Mouse (Mus musculus) frontal cortex, postnatal 25 days (tissue): ENCODE data around the gene Bicc1.

ENCODE experiments used
- DNase-seq, 2 experiments: peaks; one replicate each; pipeline ENCODE4 v3.0.0; 2022; ENCODE audit warnings: low spot score in 2 of 2

Bicc1 gene

GRCm38 (mm10) chr10:71058070-71058469 lies 101.4 kb downstream of the Bicc1 start:
- DNase-seq, result no peak

GRCm38 (mm10) chr10:71052748-71053147 lies 106.8 kb downstream of the Bicc1 start:
- DNase-seq, result no peak

GRCm38 (mm10) chr10:71052208-71052607 lies 107.3 kb downstream of the Bicc1 start:
- DNase-seq, result no peak

GRCm38 (mm10) chr10:71050722-71051333 lies 108.7 kb downstream of the Bicc1 start:
- no peak for DNase-seq

- no peak for DNase-seq
Measured at GRCm38 (mm10) chr10:71049294-71049693, 110.2 kb downstream of the Bicc1 start.

- no peak for DNase-seq
Measured at GRCm38 (mm10) chr10:71044410-71044809, 115.1 kb downstream of the Bicc1 start.

- DNase-seq, result no peak
Measured at GRCm38 (mm10) chr10:71041874-71042273, 117.6 kb downstream of the Bicc1 start.

- DNase-seq, result no peak
Measured at GRCm38 (mm10) chr10:71036484-71036883, 123.0 kb downstream of the Bicc1 start.

- DNase-seq, result no peak
Measured at GRCm38 (mm10) chr10:71028996-71029395, 130.5 kb downstream of the Bicc1 start.

- DNase-seq, result no peak
Measured at GRCm38 (mm10) chr10:71028066-71028844, 131.2 kb downstream of the Bicc1 start.

- no peak for DNase-seq
Measured at GRCm38 (mm10) chr10:71025131-71025894, 134.2 kb downstream of the Bicc1 start.

GRCm38 (mm10) chr10:71024681-71025080 lies 134.8 kb downstream of the Bicc1 start:
- no peak for DNase-seq

- no peak for DNase-seq
Measured at GRCm38 (mm10) chr10:71023471-71023870, 136.0 kb downstream of the Bicc1 start.

GRCm38 (mm10) chr10:71020459-71020858 lies 139.0 kb downstream of the Bicc1 start:
- no peak for DNase-seq

- no peak for DNase-seq
Measured at GRCm38 (mm10) chr10:71019836-71020235, 139.7 kb downstream of the Bicc1 start.

- no peak for DNase-seq
Measured at GRCm38 (mm10) chr10:71009771-71010496, 149.6 kb downstream of the Bicc1 start.

GRCm38 (mm10) chr10:71008721-71009120 lies 150.8 kb downstream of the Bicc1 start:
- DNase-seq, result no peak

- no peak for DNase-seq
Measured at GRCm38 (mm10) chr10:71007956-71008355, 151.5 kb downstream of the Bicc1 start.

- no peak for DNase-seq
Measured at GRCm38 (mm10) chr10:71007516-71007915, 152.0 kb downstream of the Bicc1 start.

- no peak for DNase-seq
Measured at GRCm38 (mm10) chr10:71007001-71007400, 152.5 kb downstream of the Bicc1 start.

GRCm38 (mm10) chr10:71002871-71003270 lies 156.6 kb downstream of the Bicc1 start:
- no peak for DNase-seq

GRCm38 (mm10) chr10:71002186-71002585 lies 157.3 kb downstream of the Bicc1 start:
- DNase-seq, result no peak
